Mouse (Mus musculus): ENCODE measurements around the gene Rps16.

DNA sequence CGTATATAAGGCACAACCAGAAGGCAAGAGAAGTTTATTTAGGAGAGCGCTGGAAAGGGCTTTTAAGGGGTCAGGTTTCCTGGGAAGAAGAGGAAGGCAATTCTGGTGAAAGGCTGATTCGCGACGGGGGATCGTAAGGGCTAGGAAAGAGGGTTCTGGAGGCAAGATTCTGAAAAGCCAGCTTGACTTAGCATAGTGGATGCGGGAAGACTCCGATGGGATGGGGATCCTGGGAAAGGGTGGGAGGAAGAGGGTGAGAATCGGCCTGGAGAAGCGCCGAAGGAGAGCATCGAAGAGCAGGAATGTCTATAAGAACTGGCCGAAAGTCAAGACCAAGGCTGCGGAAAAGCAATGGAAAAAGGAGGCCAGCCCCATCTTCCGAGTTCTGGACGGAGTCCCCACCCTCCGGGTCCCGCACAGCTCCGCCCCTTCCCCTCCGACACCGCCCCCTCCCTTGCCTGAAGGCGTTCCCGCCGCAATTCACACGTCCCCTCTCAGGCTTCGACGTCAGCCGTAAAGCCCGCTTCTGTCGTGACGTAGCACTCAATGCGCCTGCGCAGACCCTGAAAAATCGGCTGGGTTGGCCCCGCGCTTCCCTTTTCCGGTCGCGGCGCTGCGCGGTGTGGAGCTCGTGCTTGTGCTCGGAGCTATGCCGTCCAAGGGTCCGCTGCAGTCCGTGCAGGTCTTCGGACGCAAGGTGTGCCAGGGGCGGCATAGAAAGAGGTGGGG lies at the start of gene Rps16:
- TF ChIP-seq CTCF (IDR thresholded peaks at IDR 0.05) (no peak), EP300 (IDR thresholded peaks at IDR 0.05) (no peak)

All from lung, postnatal 0 days (tissue).